Mouse (Mus musculus): Measurements from ENCODE around the gene Cfap65.

The Cfap65 gene

GRCm38 (mm10) chr1:74935402-74935801, at the start of gene Cfap65:
TSS of gene Cfap65 (minus strand) at chr1:74935599.
- DNase-seq, result peak; percentile 79 to 86

DNA sequence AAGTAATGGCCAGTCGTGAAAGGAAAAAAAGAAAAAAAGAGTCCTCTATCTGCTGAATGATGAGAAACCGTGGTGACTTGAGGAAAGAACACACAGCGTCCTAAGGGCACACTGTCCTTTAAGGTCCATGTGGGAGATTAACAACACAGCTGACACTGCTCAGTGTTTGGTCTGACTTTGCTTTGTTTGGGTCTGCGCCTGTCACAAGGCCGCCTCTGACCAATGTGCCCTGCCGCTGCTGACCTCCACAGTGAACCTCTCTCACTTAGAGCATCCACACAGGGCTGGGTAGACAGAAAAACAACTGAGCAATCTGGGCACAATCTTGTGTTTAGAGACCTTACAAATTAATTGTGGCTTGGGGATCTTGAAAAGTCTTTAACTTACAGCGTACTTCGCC, 41.6 kb upstream of the Cfap65 start:
- DNase-seq, result no peak

- no peak for DNase-seq
Observed at GRCm38 (mm10) chr1:74975936-74976335, 40.5 kb upstream of the Cfap65 start.

- peak; percentile 19 to 64 for DNase-seq
Observed at GRCm38 (mm10) chr1:74973590-74973989, 38.2 kb upstream of the Cfap65 start.

DNA sequence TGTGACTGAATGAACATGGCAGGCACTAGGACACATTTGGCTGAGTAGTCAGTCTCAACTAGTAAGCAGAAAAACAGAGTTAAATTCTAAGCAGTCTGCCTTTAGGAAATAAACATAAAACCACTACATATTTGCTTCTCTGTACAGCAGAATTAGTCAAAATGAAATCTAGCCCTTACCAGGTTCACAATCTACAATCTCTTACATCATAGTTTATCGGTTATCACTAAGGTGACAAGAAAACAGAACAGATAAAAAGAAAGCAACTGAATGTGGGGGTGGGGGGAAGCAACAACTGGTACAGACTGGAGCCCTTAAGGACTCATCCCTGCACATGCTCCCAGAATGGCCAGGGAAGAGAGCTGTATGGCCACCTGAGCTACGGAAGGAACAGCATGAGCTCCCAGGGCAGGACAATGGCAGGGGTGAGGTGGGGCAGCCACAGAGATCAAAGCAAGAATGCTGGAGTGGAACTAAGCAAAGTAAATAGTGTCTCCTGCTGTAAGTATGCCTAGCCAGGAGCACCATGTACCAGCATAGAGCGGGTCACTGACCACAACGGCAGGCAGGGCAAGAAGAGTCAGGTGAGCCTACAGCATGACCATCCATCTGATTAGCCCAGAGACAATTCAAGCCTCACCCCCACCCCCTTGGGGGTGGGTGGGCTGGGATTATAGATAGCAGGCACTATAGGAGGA, 36.1 kb upstream of the Cfap65 start:
- peak; percentile 47 to 57 for DNase-seq

- peak in 1 of 2 experiments; percentile 52 for DNase-seq
Observed at GRCm38 (mm10) chr1:74967962-74968580, 32.7 kb upstream of the Cfap65 start.

DNA sequence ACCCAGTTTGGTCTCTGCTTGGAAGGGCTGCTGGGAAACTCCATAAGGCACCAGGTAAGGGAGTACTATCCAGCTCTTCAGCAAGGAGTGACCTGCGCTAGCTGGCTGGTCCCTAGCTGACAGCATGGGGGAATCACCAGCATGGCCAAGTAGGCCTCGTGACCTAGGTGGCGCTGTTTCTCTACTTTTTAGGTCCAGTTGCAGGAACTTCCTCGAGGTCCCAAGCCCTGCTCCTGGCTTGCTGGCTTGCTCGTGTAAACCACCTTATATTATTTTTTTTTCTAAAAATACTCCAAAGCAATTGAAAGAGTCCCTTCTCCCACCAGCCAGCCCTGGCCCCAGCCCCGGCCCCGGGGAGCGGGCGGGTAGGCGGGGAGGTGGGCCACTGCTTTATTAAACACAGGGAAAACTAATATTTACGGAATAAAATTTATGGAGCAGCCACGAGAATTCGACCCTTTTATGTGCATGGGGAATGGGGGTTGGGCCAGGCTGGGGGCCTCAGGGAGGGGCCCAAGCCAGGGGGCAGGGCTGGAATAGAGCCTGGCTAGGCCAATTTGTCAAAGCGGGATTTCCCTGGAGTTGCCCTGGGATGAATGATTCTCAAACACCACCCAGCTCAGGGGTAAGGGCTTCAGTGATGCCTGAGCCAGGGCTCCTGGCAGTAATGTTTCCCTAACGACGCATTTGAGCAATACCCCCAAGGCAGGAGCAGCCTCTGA, 29.3 kb upstream of the Cfap65 start:
- peak; percentile 90 to 93 for DNase-seq

DNA sequence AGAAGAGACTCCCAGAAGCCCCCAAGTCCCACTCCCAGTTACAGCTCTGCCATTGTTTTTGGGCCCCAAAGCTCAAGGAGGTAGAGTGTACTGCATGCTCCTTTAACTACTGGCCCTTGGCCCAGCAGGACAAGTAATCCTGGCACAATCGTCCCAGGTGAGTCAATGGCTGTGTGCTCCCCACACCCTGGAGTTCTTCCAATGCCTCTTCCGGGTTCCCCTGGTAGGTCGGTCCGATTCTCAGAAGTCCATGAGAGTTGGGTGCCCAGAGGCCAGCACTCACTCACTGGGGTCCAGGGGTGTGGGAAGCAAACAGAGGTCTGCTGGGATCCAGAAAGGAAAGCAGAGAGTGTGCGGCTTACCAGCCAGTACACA, 27.4 kb upstream of the Cfap65 start:
- peak; percentile 24 to 53 for DNase-seq

GRCm38 (mm10) chr1:74962126-74962852, 26.9 kb upstream of the Cfap65 start:
- DNase-seq, result peak in 1 of 2 experiments; percentile 21

DNA sequence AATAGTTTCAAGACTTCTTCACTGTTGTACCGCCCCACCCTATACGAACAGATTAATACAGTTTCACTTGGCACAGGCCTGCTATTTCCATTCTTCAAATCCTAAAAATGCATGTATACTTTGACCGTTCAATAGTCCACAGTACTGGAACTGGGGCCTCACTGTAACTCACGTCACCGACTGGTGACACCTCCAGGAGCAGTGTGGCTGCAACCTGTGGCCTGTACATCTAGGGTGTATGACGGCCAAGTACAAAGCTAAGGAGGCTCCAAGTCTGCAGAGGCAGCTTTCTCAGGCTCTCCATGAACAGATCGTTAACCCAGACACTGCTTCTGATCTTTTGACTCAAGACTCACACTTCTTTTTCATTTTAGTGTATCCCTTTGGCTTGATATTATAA, 26.3 kb upstream of the Cfap65 start:
- peak in 1 of 2 experiments; percentile 8 for DNase-seq

GRCm38 (mm10) chr1:74960059-74960458, 24.7 kb upstream of the Cfap65 start:
- no peak for DNase-seq

GRCm38 (mm10) chr1:74951556-74952210, 16.3 kb upstream of the Cfap65 start, which contains the start of gene Ihh:
TSS of gene Ihh (minus strand) at chr1:74951672.
- peak; percentile 69 to 81 for DNase-seq

DNA sequence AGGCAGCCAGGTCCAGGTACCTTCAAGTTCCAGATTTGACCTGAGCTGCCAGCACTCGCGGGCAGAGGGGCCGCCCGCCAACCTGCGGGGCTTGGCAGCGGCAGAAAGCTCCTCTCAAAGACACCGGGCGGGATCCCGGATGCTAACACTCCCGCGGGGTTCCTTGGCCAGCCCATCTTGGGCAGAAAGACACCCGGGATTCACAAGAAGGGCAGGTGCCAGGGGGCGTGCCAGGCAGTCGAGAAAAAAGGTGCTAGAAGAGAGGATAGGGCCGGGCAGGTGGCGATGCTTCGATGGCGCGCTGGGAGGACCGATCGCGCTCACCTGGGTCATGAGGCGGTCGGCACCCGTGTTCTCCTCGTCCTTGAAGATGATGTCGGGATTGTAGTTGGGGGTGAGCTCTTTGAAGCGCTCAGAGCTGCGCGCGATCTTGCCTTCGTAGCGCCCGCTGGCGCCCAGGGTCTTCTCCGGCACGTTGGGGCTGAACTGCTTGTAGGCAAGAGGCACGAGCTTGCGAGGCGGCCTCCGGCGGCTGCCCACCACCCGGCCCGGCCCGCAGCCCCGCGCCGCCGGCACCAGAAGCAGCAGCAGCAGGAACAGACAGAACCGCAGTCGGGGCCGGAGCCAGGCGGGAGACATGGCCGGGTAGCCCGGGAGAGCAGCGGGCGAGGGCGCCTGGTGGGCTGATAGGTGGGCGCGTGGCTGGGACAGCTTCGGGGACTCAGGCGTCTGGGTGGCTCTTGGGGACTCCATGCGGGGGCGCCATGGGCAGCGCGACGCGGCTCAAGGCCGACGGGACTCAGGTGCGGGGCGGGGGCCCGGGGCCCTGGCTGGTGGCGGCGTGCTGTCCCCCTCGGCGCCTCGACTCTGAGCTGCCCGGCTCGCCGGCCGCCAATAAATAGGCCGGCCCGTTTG, 15.4 kb upstream of the Cfap65 start:
- DNase-seq, result peak; percentile 50 to 69

- peak; percentile 11 to 28 for DNase-seq
Observed at GRCm38 (mm10) chr1:74950066-74950465, 14.7 kb upstream of the Cfap65 start.

DNA sequence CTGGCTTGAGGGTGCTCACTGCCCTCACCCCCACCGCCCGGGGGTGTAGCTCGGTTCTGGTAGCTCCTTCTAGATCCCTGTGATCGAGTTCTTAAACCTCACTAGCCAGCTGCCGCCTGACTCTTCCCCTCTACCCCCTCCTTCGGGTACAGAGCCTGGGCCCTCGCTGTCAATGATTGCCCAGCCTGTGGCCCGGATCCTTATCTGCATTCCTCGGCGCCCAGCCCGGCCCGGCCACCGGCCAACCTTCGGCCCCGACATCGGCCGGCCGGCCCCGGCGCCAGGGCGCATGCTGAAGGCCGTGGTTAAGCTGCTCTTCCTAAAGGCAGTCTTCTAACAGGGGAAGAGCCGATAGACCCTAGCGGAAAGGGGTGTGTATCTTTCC, 14.3 kb upstream of the Cfap65 start:
- DNase-seq, result peak; percentile 93 to 95

GRCm38 (mm10) chr1:74948784-74949665, 13.6 kb upstream of the Cfap65 start:
- DNase-seq, result peak; percentile 75 to 88

GRCm38 (mm10) chr1:74947986-74948670, 12.7 kb upstream of the Cfap65 start:
- peak; percentile 33 to 66 for DNase-seq

DNA sequence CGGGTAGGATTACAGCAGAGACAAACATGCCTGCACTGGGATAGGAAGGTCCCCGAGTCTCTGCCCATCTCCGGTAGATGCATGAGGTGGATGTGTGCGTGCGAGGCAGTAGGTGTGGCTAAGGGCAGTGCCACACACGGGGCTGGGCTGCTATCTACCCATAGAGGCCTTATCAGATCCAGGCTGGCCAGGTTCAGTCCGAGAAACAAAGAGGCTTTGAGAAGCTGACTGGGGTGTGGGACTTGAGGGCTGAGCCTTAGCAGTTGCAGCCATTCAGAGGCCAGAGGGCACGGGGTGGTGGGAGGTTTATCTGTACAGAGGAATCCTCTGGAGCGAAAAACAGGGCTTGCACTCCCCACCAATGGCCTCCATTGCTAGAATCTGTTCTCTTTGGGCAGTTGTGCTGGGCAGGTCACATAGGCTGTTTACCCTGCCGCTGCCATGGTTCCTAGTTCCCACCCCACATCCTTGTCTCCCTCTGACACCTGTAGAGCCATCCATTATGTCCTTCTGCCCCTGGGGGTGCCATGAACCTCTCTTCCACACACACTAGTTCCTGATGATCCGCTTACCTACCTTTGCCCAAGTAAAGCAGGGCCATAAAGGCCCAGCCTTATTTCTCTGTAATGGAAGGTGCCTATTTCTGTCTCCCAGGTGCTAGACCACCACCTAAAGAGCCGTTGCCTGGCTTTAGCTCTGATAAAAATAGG, 6.4 kb upstream of the Cfap65 start:
- no peak for DNase-seq

GRCm38 (mm10) chr1:74939762-74940161, 4.4 kb upstream of the Cfap65 start:
- DNase-seq, result peak; percentile 18 to 73

Measured in kidney, postnatal 36 days (tissue).